Mouse (Mus musculus): ENCODE measurements at regions not wholly inside any gene's neighbourhood (a gene's known extent, or its start where the extent isn't known, plus 50 kb on each side); places are given as distances from the start of the nearest gene placed in this dataset.

DNA sequence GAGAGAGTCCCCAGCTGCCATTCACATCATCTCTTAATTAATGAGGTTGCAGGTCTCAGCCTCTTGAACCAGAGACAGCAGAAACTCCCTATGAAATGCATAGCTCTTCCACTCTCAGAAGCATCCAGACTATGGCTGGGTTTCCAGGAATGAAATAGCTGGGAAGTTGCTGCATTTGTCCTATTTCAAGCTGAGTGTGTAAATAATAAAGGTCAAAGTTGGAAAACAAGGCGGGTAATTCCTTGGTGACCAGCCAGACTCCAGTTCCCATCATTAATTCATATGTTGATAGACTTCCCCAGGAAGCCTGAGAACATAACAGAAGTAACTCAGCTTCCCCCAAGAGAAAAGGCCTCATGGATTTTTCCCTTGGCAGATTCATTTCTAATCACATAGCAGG, 382.3 kb upstream of the Npvf start:
- TF ChIP-seq CTCF (IDR thresholded peaks at IDR 0.05; ENCODE audit: low read depth, low read length) (no peak), POLR2A (IDR thresholded peaks at IDR 0.05; ENCODE audit: borderline replicate concordance, low read depth, low read length) (no peak)

All from bone marrow macrophage, adult 2 months (primary cell).